Mouse (Mus musculus): ENCODE data around the gene Tomm70a. TPM values are rescaled to one million over a fixed set of nuclear protein-coding genes. Genes with fewer than 3 reads are reported as not detected.
A peak's percentile ranks its signal among the peaks of the same experiment; 100 is the strongest.

Tomm70a gene
- polyA plus RNA-seq, 1 experiment from 2014 or later: 37.4 TPM

GRCm38 (mm10) chr16:57117562-57117961, 3.9 kb upstream of the Tomm70a start:
- Histone ChIP-seq H3K9ac (no peak overlapping the region), H3K9me3 (replicated peaks) (no peaks in the 10 kb centered on the region), H3K36me3 (no peaks in the 10 kb centered on the region), H3K4me3 (replicated peaks) (no peak overlapping the region), H3K27ac (replicated peaks) (no peak overlapping the region), H3K27me3 (no peaks in the 10 kb centered on the region), H3K4me2 (replicated peaks) (no peak overlapping the region), H3K4me1 (peaks cover 2% of the 10 kb centered on the region)
- 78% methylated on average over 2 of the region's 2 CpGs for WGBS
- no peak for ATAC-seq (ENCODE audit: insufficient number of reproducible peaks, low FRiP score, low TSS enrichment, low read depth)

- H3K4me3 ChIP-seq (replicated peaks): peak overlapping the region; percentile 100
- no peak; the same call in none of the 2 replicates for ATAC-seq (ENCODE audit: insufficient number of reproducible peaks, low FRiP score, low TSS enrichment, low read depth)
- no peaks in the 10 kb centered on the region for H3K36me3 ChIP-seq
- H3K9me3 ChIP-seq (replicated peaks): no peaks in the 10 kb centered on the region
- H3K4me2 ChIP-seq (replicated peaks): peak overlapping the region; percentile 68
- H3K9ac ChIP-seq: peak overlapping the region; percentile 95
- under 1% methylated on average over 59 of the region's 59 CpGs for WGBS
- H3K4me1 ChIP-seq: peaks cover 15% of the 10 kb centered on the region
- H3K27me3 ChIP-seq: no peaks in the 10 kb centered on the region
- H3K27ac ChIP-seq (replicated peaks): peak overlapping the region; percentile 93
Observed at GRCm38 (mm10) chr16:57121816-57122415, 413 bp downstream of the Tomm70a start.

- H3K9me3 ChIP-seq (replicated peaks): no peaks in the 10 kb centered on the region
- ATAC-seq (ENCODE audit: insufficient number of reproducible peaks, low FRiP score, low TSS enrichment, low read depth): no peak
- H3K36me3 ChIP-seq: no peaks in the 10 kb centered on the region; the same call in 1 of the 2 replicates
- H3K4me3 ChIP-seq (replicated peaks): peak overlapping the region; percentile 100
- no peak overlapping the region for H3K27ac ChIP-seq (replicated peaks)
- peaks cover 15% of the 10 kb centered on the region for H3K4me1 ChIP-seq
- peak overlapping the region; percentile 68 for H3K4me2 ChIP-seq (replicated peaks)
- 42% methylated on average over 6 of the region's 6 CpGs for WGBS
- no peaks in the 10 kb centered on the region for H3K27me3 ChIP-seq
- H3K9ac ChIP-seq: peak overlapping the region; percentile 95; the same call in 1 of the 2 replicates
Observed at GRCm38 (mm10) chr16:57122682-57123445, 1.4 kb downstream of the Tomm70a start.

- peaks cover 15% of the 10 kb centered on the region for H3K4me1 ChIP-seq
- H3K27ac ChIP-seq (replicated peaks): no peak overlapping the region
- no peaks in the 10 kb centered on the region for H3K9me3 ChIP-seq (replicated peaks)
- WGBS: 44% methylated on average over 4 of the region's 4 CpGs
- ATAC-seq (ENCODE audit: insufficient number of reproducible peaks, low FRiP score, low TSS enrichment, low read depth): no peak
- H3K27me3 ChIP-seq: no peaks in the 10 kb centered on the region
- H3K4me2 ChIP-seq (replicated peaks): no peak overlapping the region
- H3K9ac ChIP-seq: no peak overlapping the region
- H3K4me3 ChIP-seq (replicated peaks): no peak overlapping the region
- H3K36me3 ChIP-seq: no peaks in the 10 kb centered on the region; the same call in 1 of the 2 replicates
Observed at GRCm38 (mm10) chr16:57126268-57126667, 4.8 kb downstream of the Tomm70a start.

GRCm38 (mm10) chr16:57127825-57128224, 6.3 kb downstream of the Tomm70a start:
- no peak overlapping the region for H3K4me2 ChIP-seq (replicated peaks)
- no peak for ATAC-seq (ENCODE audit: insufficient number of reproducible peaks, low FRiP score, low TSS enrichment, low read depth)
- H3K4me3 ChIP-seq (replicated peaks): no peak overlapping the region
- no peaks in the 10 kb centered on the region for H3K27me3 ChIP-seq
- WGBS: 91% methylated on average over 2 of the region's 2 CpGs
- H3K9ac ChIP-seq: no peak overlapping the region
- H3K9me3 ChIP-seq (replicated peaks): no peaks in the 10 kb centered on the region
- peaks cover 16% of the 10 kb centered on the region for H3K4me1 ChIP-seq
- H3K36me3 ChIP-seq: no peaks in the 10 kb centered on the region; the same call in 1 of the 2 replicates
- no peak overlapping the region for H3K27ac ChIP-seq (replicated peaks)

GRCm38 (mm10) chr16:57130752-57131400, 9.4 kb downstream of the Tomm70a start:
- Histone ChIP-seq H3K27ac (replicated peaks) (no peak overlapping the region), H3K36me3 (peaks cover 7% of the 10 kb centered on the region; the same call in 1 of the 2 replicates), H3K9ac (no peak overlapping the region), H3K4me3 (replicated peaks) (no peak overlapping the region), H3K27me3 (no peaks in the 10 kb centered on the region), H3K4me2 (replicated peaks) (no peak overlapping the region), H3K9me3 (replicated peaks) (no peaks in the 10 kb centered on the region), H3K4me1 (0 out of 2 replicates have a peak, but pooled peaks cover 5% of the 10 kb centered on the region)
- 73% methylated on average over 3 of the region's 3 CpGs for WGBS
- no peak for ATAC-seq (ENCODE audit: insufficient number of reproducible peaks, low FRiP score, low TSS enrichment, low read depth)

- no peak overlapping the region for H3K4me3 ChIP-seq (replicated peaks)
- H3K27ac ChIP-seq (replicated peaks): no peak overlapping the region
- peaks cover 7% of the 10 kb centered on the region; the same call in 1 of the 2 replicates for H3K36me3 ChIP-seq
- H3K9me3 ChIP-seq (replicated peaks): no peaks in the 10 kb centered on the region
- H3K4me2 ChIP-seq (replicated peaks): no peak overlapping the region
- WGBS: 76% methylated on average over 4 of the region's 4 CpGs
- H3K4me1 ChIP-seq: 0 out of 2 replicates have a peak, but pooled peaks cover 5% of the 10 kb centered on the region
- no peak for ATAC-seq (ENCODE audit: insufficient number of reproducible peaks, low FRiP score, low TSS enrichment, low read depth)
- no peak overlapping the region for H3K9ac ChIP-seq
- no peaks in the 10 kb centered on the region for H3K27me3 ChIP-seq
Observed at GRCm38 (mm10) chr16:57131544-57131943, 10.0 kb downstream of the Tomm70a start.

- Histone ChIP-seq H3K27ac (replicated peaks) (no peak overlapping the region), H3K9me3 (replicated peaks) (no peaks in the 10 kb centered on the region), H3K9ac (no peak overlapping the region), H3K4me2 (replicated peaks) (no peak overlapping the region), H3K36me3 (peaks cover 10% of the 10 kb centered on the region), H3K4me3 (replicated peaks) (no peak overlapping the region), H3K4me1 (0 out of 2 replicates have a peak, but pooled peaks cover 5% of the 10 kb centered on the region), H3K27me3 (no peaks in the 10 kb centered on the region)
- ATAC-seq (ENCODE audit: insufficient number of reproducible peaks, low FRiP score, low TSS enrichment, low read depth): no peak
- WGBS: 73% methylated on average over 1 of the region's 1 CpGs
Observed at GRCm38 (mm10) chr16:57132326-57132725, 10.8 kb downstream of the Tomm70a start.

- Histone ChIP-seq H3K4me3 (replicated peaks) (no peak overlapping the region), H3K9ac (no peak overlapping the region), H3K27me3 (no peaks in the 10 kb centered on the region), H3K27ac (replicated peaks) (no peak overlapping the region), H3K36me3 (peaks cover 16% of the 10 kb centered on the region), H3K4me2 (replicated peaks) (no peak overlapping the region), H3K4me1 (0 out of 2 replicates have a peak, but pooled peaks cover 5% of the 10 kb centered on the region), H3K9me3 (replicated peaks) (no peaks in the 10 kb centered on the region)
- 91% methylated on average over 6 of the region's 6 CpGs for WGBS
- ATAC-seq (ENCODE audit: insufficient number of reproducible peaks, low FRiP score, low TSS enrichment, low read depth): no peak
Observed at GRCm38 (mm10) chr16:57133611-57134010, 12.1 kb downstream of the Tomm70a start.

GRCm38 (mm10) chr16:57144741-57145140, 23.2 kb downstream of the Tomm70a start:
- no peak for ATAC-seq (ENCODE audit: insufficient number of reproducible peaks, low FRiP score, low TSS enrichment, low read depth)
- H3K4me2 ChIP-seq (replicated peaks): no peak overlapping the region
- H3K27ac ChIP-seq (replicated peaks): no peak overlapping the region
- H3K4me3 ChIP-seq (replicated peaks): no peak overlapping the region
- H3K9me3 ChIP-seq (replicated peaks): no peaks in the 10 kb centered on the region
- H3K4me1 ChIP-seq: no peaks in the 10 kb centered on the region
- no peak overlapping the region for H3K9ac ChIP-seq
- 88% methylated on average over 5 of the region's 5 CpGs for WGBS
- no peaks in the 10 kb centered on the region for H3K27me3 ChIP-seq
- H3K36me3 ChIP-seq: peaks cover 34% of the 10 kb centered on the region

- Histone ChIP-seq H3K4me2 (replicated peaks) (no peak overlapping the region), H3K9ac (no peak overlapping the region), H3K27me3 (no peaks in the 10 kb centered on the region), H3K27ac (replicated peaks) (no peak overlapping the region), H3K36me3 (peaks cover 51% of the 10 kb centered on the region), H3K9me3 (replicated peaks) (no peaks in the 10 kb centered on the region), H3K4me3 (replicated peaks) (no peak overlapping the region), H3K4me1 (no peaks in the 10 kb centered on the region)
- ATAC-seq (ENCODE audit: insufficient number of reproducible peaks, low FRiP score, low TSS enrichment, low read depth): no peak
- WGBS: 95% methylated on average over 4 of the region's 4 CpGs
Observed at GRCm38 (mm10) chr16:57151437-57151836, 29.9 kb downstream of the Tomm70a start.

Data from embryonic facial prominence, embryonic 15.5 days (tissue).